Mouse (Mus musculus): Measurements from ENCODE around the gene Pask. TPM values are rescaled to one million over a fixed set of nuclear protein-coding genes. Genes with fewer than 3 reads are reported as not detected.

Gene Pask
- polyA plus RNA-seq, 1 experiment from 2014 or later, result 20.3 TPM

DNA sequence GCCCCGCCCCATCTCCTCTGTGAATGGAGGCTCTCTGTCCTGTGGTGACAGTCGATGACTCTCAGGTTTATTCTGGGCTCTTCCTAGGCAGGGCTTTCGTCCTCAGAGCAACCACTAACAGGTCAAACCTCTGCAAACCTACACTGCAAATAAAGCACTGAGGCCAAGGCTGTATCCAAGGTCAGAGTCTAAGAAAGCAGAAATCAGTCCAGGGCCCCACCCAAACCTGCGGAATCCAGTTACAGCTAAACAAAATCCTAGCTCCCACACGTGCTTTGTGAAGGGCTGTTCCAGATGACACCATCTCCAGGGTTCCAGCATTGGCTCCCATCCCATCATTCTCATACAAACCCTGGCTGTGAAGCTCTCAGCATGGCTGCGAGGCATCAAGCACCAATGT is 67.7 kb downstream of the Pask start:
- no peak overlapping the region for H3K27ac ChIP-seq (replicated peaks)
- 81% methylated on average over 6 of the region's 6 CpGs for WGBS
- no peak overlapping the region for H3K4me2 ChIP-seq (replicated peaks)
- ATAC-seq (ENCODE audit: low FRiP score, low read depth), result no peak
- H3K9ac ChIP-seq (replicated peaks), result no peak overlapping the region
- no peak overlapping the region for H3K4me3 ChIP-seq
- no peaks in the 10 kb centered on the region for H3K9me3 ChIP-seq
- H3K36me3 ChIP-seq, result no peaks in the 10 kb centered on the region
- no peaks in the 10 kb centered on the region for H3K4me1 ChIP-seq
- no peaks in the 10 kb centered on the region for H3K27me3 ChIP-seq

DNA sequence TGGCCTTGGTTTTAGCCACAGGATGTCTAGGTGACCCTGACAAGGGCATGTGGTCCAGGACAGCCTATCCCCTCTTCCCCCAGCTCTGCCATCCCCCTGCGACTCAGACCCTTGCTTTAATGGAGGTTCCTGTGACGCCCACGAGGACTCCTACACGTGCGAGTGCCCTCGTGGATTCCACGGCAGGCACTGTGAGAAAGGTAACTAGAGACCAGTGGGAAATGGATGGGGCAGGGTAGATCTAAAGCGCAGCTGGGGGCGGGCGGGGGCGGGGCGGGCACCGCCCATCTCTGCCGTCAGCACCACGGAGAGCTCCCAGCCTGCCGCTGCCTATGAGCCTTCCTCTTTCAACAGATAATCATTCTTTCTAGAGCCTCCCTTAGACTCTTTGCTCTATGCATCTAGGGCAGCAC is 70.9 kb downstream of the Pask start:
- ATAC-seq (ENCODE audit: low FRiP score, low read depth), result 0 out of 2 replicates have a peak, but pooled peaks have one; percentile 38
- no peaks in the 10 kb centered on the region for H3K36me3 ChIP-seq
- peak overlapping the region; percentile 33 for H3K4me2 ChIP-seq (replicated peaks)
- no peak overlapping the region for H3K27ac ChIP-seq (replicated peaks)
- no peaks in the 10 kb centered on the region for H3K27me3 ChIP-seq
- H3K4me1 ChIP-seq, result no peaks in the 10 kb centered on the region
- WGBS, result 5% methylated on average over 13 of the region's 16 CpGs
- H3K4me3 ChIP-seq, result peak overlapping the region; percentile 13; the same call in 1 of the 2 replicates
- H3K9me3 ChIP-seq, result no peaks in the 10 kb centered on the region
- 0 out of 2 replicates have a peak overlapping the region, but pooled peaks have one; percentile 20 for H3K9ac ChIP-seq (replicated peaks)

GRCm38 (mm10) chr1:93271751-93272150 is 71.5 kb downstream of the Pask start:
- Histone ChIP-seq H3K4me3 (no peak overlapping the region), H3K36me3 (no peaks in the 10 kb centered on the region), H3K27ac (replicated peaks) (no peak overlapping the region), H3K27me3 (no peaks in the 10 kb centered on the region), H3K9ac (replicated peaks) (no peak overlapping the region), H3K4me2 (replicated peaks) (no peak overlapping the region), H3K4me1 (no peaks in the 10 kb centered on the region), H3K9me3 (no peaks in the 10 kb centered on the region)
- ATAC-seq (ENCODE audit: low FRiP score, low read depth), result no peak
- 83% methylated on average over 5 of the region's 6 CpGs for WGBS

- 67% methylated on average over 3 of the region's 3 CpGs for WGBS
- no peak overlapping the region for H3K4me2 ChIP-seq (replicated peaks)
Measured at GRCm38 (mm10) chr1:93270516-93271240, 72.6 kb downstream of the Pask start.

DNA sequence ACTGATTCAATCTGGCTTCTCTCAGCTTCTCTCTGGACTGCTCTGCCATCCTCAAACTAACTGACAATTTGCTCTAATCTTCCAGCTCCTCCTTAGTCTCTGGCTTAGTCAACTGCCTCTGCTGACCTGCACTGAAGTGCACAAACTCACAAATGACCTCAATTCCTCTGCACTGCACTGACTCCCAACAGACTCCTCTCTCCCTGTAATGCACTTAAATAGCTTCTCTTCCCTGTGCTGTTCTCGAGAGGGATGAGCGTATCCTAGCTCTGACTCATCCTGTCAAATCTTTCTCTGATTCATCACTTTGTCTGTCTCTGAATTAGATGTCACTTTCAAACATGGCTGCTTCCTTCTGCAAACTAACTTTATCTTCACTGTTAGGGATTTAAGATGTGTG is 75.0 kb downstream of the Pask start:
- WGBS, result 84% methylated on average over 2 of the region's 2 CpGs
- H3K4me2 ChIP-seq (replicated peaks), result no peak overlapping the region
- H3K27me3 ChIP-seq, result no peaks in the 10 kb centered on the region
- no peak overlapping the region for H3K4me3 ChIP-seq
- no peaks in the 10 kb centered on the region for H3K9me3 ChIP-seq
- H3K4me1 ChIP-seq, result no peaks in the 10 kb centered on the region
- H3K36me3 ChIP-seq, result no peaks in the 10 kb centered on the region
- ATAC-seq (ENCODE audit: low FRiP score, low read depth), result no peak
- no peak overlapping the region for H3K27ac ChIP-seq (replicated peaks)
- H3K9ac ChIP-seq (replicated peaks), result no peak overlapping the region

More at GRCm38 (mm10) chr1:93270516-93271240, 72.6 kb downstream of the Pask start:
- ATAC-seq (ENCODE audit: low FRiP score, low read depth), result no peak
- Histone ChIP-seq H3K9ac (replicated peaks) (no peak overlapping the region), H3K27ac (replicated peaks) (no peak overlapping the region), H3K4me3 (no peak overlapping the region), H3K9me3 (no peaks in the 10 kb centered on the region), H3K4me1 (no peaks in the 10 kb centered on the region), H3K36me3 (no peaks in the 10 kb centered on the region), H3K27me3 (no peaks in the 10 kb centered on the region)

DNA sequence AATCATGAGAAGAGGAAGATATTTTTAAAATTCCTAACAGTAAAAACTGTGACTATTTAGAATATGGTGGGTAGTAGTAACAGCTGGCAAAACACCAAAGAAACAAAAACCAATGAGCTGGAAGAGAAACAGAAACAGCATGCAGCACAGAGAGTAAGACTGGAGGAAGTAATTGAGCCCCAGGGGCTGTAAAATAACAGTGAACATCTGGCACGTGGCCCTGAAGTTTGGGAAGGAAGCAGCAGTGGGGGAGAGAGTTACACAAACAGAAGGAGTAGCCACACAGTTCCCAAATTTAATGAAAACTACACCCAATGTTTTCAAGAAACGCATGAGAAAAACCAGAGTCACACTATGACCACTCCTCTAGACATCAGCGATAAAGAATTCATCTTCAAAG is 76.1 kb downstream of the Pask start:
- Histone ChIP-seq H3K4me3 (no peak overlapping the region), H3K4me1 (no peaks in the 10 kb centered on the region), H3K9ac (replicated peaks) (no peak overlapping the region), H3K9me3 (no peaks in the 10 kb centered on the region), H3K4me2 (replicated peaks) (no peak overlapping the region), H3K27ac (replicated peaks) (no peak overlapping the region), H3K27me3 (no peaks in the 10 kb centered on the region), H3K36me3 (no peaks in the 10 kb centered on the region)
- ATAC-seq (ENCODE audit: low FRiP score, low read depth), result no peak
- WGBS, result 65% methylated on average over 3 of the region's 3 CpGs

Small RNA genes within 50 kb of the gene (microRNA-seq; reads per million reads assigned to microRNA genes)
- gene Mir6345, result not detected
- gene Mir6901, result not detected
- not detected for gene Mir6902

Other genes starting within 250 kb of the Pask start
- 125 and 126 TPM in 2 replicates for gene Kif1a, start 241.5 kb downstream of the Pask start, polyA plus RNA-seq (2016; fragmentation: Nextera tagmentation; extraction: Ambion mirVana)
- gene Agxt, start 208.2 kb downstream of the Pask start, polyA plus RNA-seq (2016; fragmentation: Nextera tagmentation; extraction: Ambion mirVana), result not detected in 2 replicates
- 0.25 and 0.32 TPM in 2 replicates for gene 2310007B03Rik, start 182.5 kb downstream of the Pask start, polyA plus RNA-seq (2016; fragmentation: Nextera tagmentation; extraction: Ambion mirVana)
- 0.16 and 0.18 TPM in 2 replicates for gene Crocc2, start 174.8 kb downstream of the Pask start, polyA plus RNA-seq (2016; fragmentation: Nextera tagmentation; extraction: Ambion mirVana)
- gene Sned1, start 107.6 kb downstream of the Pask start, polyA plus RNA-seq (2016; fragmentation: Nextera tagmentation; extraction: Ambion mirVana), result 13.1 and 15.3 TPM in 2 replicates
- 34.7 and 35.1 TPM in 2 replicates for gene Mterf4, start 37.6 kb downstream of the Pask start, polyA plus RNA-seq (2016; fragmentation: Nextera tagmentation; extraction: Ambion mirVana)
- gene Ppp1r7, start 628 bp downstream of the Pask start, polyA plus RNA-seq (2016; fragmentation: Nextera tagmentation; extraction: Ambion mirVana), result 78.7 and 81.9 TPM in 2 replicates
- 0.13 and 0.17 TPM in 2 replicates for gene Ano7, start 30.4 kb upstream of the Pask start, polyA plus RNA-seq (2016; fragmentation: Nextera tagmentation; extraction: Ambion mirVana)
- gene Hdlbp, start 135.3 kb upstream of the Pask start, polyA plus RNA-seq (2016; fragmentation: Nextera tagmentation; extraction: Ambion mirVana), result 96.3 and 104 TPM in 2 replicates
- gene Farp2, start 168.6 kb upstream of the Pask start, polyA plus RNA-seq (2016; fragmentation: Nextera tagmentation; extraction: Ambion mirVana), result 5.5 and 5.7 TPM in 2 replicates

Data from midbrain, embryonic 12.5 days (tissue).